Mouse (Mus musculus) urinary bladder, postnatal 14 days (tissue): Measurements from ENCODE around the gene H2-Oa.
A peak's percentile ranks its signal among the peaks of the same experiment; 100 is the strongest.

Source experiments
- DNase-seq: peaks from one replicate; pipeline ENCODE4 v3.0.0; 2021; ENCODE audit warnings: low spot score

Gene H2-Oa

GRCm38 (mm10) chr17:34122188-34122984 is 30.2 kb downstream of the H2-Oa start, which contains the start of gene Brd2:
Brd2 (minus strand) TSS chr17:34122634.
- peak; percentile 98 for DNase-seq

- no peak for DNase-seq
Observed at GRCm38 (mm10) chr17:34123111-34123510, 31.0 kb downstream of the H2-Oa start.

GRCm38 (mm10) chr17:34123518-34123917 is 31.4 kb downstream of the H2-Oa start:
- DNase-seq, result no peak

- no peak for DNase-seq
Observed at GRCm38 (mm10) chr17:34124649-34125048, 32.5 kb downstream of the H2-Oa start.

- no peak for DNase-seq
Observed at GRCm38 (mm10) chr17:34126826-34127420, 34.8 kb downstream of the H2-Oa start.

GRCm38 (mm10) chr17:34127475-34127874 is 35.3 kb downstream of the H2-Oa start:
- DNase-seq, result peak; percentile 69

- no peak for DNase-seq
Observed at GRCm38 (mm10) chr17:34128264-34128937, 36.3 kb downstream of the H2-Oa start.

- DNase-seq, result no peak
Observed at GRCm38 (mm10) chr17:34128944-34129791, 37.0 kb downstream of the H2-Oa start.

GRCm38 (mm10) chr17:34130073-34130947 is 38.2 kb downstream of the H2-Oa start:
- no peak for DNase-seq

- DNase-seq, result no peak
Observed at GRCm38 (mm10) chr17:34131911-34132310, 39.8 kb downstream of the H2-Oa start.

GRCm38 (mm10) chr17:34133289-34133688 is 41.1 kb downstream of the H2-Oa start:
- DNase-seq, result no peak

GRCm38 (mm10) chr17:34134451-34134850 is 42.3 kb downstream of the H2-Oa start:
- DNase-seq, result no peak

- DNase-seq, result peak; percentile 99
Observed at GRCm38 (mm10) chr17:34135297-34136224, 43.4 kb downstream of the H2-Oa start.

- DNase-seq, result no peak
Observed at GRCm38 (mm10) chr17:34137601-34138000, 45.5 kb downstream of the H2-Oa start.

GRCm38 (mm10) chr17:34138655-34139054 is 46.5 kb downstream of the H2-Oa start:
- no peak for DNase-seq

- DNase-seq, result peak; percentile 41
Observed at GRCm38 (mm10) chr17:34139416-34139815, 47.3 kb downstream of the H2-Oa start.

GRCm38 (mm10) chr17:34140240-34140639 is 48.1 kb downstream of the H2-Oa start:
- no peak for DNase-seq

GRCm38 (mm10) chr17:34141448-34141847 is 49.3 kb downstream of the H2-Oa start:
- no peak for DNase-seq

- no peak for DNase-seq
Observed at GRCm38 (mm10) chr17:34142456-34143010, 50.4 kb downstream of the H2-Oa start.

- no peak for DNase-seq
Observed at GRCm38 (mm10) chr17:34143033-34143432, 50.9 kb downstream of the H2-Oa start, which contains the start of gene H2-DMb2. H2-DMb2 (plus strand) TSS chr17:34143307.
